22 mouse cellular contexts compared by ENCODE assay signal in the genomic region with DNA sequence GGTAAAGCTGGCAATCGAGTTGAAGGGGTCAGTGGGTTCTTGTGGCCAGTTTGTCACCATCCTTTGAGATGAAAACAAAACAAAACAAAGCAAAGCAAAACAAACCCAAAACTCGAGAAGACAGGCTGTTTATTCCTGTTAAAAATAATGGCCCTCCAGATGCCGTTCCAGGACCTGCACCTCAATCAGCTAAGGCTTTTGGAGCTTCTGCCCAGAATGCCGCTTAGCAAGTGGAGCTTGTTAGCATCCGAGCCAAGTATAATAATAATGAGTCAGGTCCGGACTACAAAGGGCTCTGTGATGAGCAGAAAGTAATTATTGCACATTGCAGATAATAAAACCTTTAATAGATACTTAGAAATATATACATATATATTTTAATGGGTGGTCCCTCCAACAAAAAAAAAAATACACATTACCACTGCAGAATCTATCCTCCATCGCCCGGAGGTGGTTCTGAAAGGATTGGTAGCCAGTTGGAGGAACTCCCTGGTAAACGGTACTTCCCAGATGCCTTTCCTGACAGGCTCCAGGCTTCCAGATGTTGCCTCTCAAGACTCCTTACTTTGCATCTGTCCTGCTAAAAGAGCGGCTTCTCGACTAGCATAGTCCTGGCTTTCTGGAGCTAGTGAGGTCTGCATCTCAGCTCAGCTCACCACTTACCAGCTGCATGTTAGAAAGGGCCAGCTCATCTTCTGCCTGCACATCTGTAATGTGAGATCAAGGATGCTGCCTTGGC.
"Had no signal": no experiment of that assay in that cellular context is flagged by ENCODE, and none has a peak within 500 bp of the region (broad histone marks: within the 10 kb centered on the region; RNA-seq: fewer than 3 reads in every experiment).

No protein-coding gene starts in this region.

- H3K9ac ChIP-seq: limb, embryonic 13.5 days; liver, embryonic 12.5 days; liver, embryonic 15.5 days; midbrain, embryonic 12.5 days; midbrain, embryonic 15.5 days; neural tube, embryonic 12.5 days; neural tube, embryonic 15.5 days had no signal

- ATAC-seq: liver, embryonic 12.5 days; lung, postnatal 0 days; midbrain, embryonic 15.5 days had no signal

- H3K27me3 ChIP-seq: limb, embryonic 13.5 days; liver, embryonic 12.5 days; liver, embryonic 15.5 days; midbrain, embryonic 12.5 days; midbrain, embryonic 15.5 days; neural tube, embryonic 12.5 days; neural tube, embryonic 15.5 days had no signal

- DNase-seq: kidney, adult 18-20 months; kidney, adult 9 months; kidney, postnatal 10 days; kidney, postnatal 36 days; layer of hippocampus, adult 9-11 months; liver; lung, adult 18-20 months; right cerebral cortex, adult 18-20 months; right cerebral cortex, postnatal 25 days; spleen, adult 18-20 months; thymus, adult 18-20 months; thymus, postnatal 36 days had no signal

- H3K4me3 ChIP-seq: limb, embryonic 10.5 days; limb, embryonic 13.5 days; liver, embryonic 12.5 days; liver, embryonic 15.5 days; midbrain, embryonic 12.5 days; midbrain, embryonic 15.5 days; neural tube, embryonic 12.5 days; neural tube, embryonic 15.5 days had no signal

- H3K27ac ChIP-seq: limb, embryonic 10.5 days; limb, embryonic 13.5 days; liver, embryonic 12.5 days; liver, embryonic 15.5 days; macrophage; midbrain, embryonic 12.5 days; midbrain, embryonic 15.5 days; neural tube, embryonic 12.5 days; neural tube, embryonic 15.5 days had no signal

- H3K4me1 ChIP-seq: midbrain, embryonic 12.5 days; midbrain, embryonic 15.5 days had no signal

- H3K4me2 ChIP-seq: limb, embryonic 13.5 days; liver, embryonic 12.5 days; liver, embryonic 15.5 days; midbrain, embryonic 12.5 days; midbrain, embryonic 15.5 days; neural tube, embryonic 12.5 days; neural tube, embryonic 15.5 days had no signal

- H3K36me3 ChIP-seq: limb, embryonic 10.5 days; limb, embryonic 13.5 days; liver, embryonic 15.5 days; midbrain, embryonic 12.5 days; midbrain, embryonic 15.5 days; neural tube, embryonic 12.5 days; neural tube, embryonic 15.5 days had no signal

- H3K9me3 ChIP-seq: limb, embryonic 10.5 days; limb, embryonic 13.5 days; liver, embryonic 12.5 days; liver, embryonic 15.5 days; midbrain, embryonic 12.5 days; midbrain, embryonic 15.5 days; neural tube, embryonic 12.5 days; neural tube, embryonic 15.5 days had no signal
